Mouse (Mus musculus): ENCODE measurements around the gene Plagl1.

DNA sequence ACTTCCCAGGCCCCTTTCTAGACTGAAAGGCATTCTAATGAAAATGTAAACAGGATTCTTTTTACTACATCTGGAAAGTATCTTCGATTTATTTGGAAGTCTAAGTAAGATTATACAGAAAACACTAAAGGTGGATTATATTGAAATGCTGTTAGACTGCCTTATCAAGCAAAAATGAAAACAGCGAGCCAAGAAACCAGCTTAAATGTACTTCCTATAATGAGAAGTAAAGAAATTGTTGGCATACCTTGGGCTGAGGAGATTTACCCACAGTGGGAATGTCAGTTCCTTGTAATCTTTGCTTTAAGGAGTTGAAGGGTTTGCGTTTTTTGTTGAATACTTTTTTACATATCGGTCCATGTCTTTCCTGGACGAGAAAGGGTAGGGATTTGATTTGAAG is 108.2 kb downstream of the Plagl1 start:
- TF ChIP-seq CTCF (IDR thresholded peaks at IDR 0.05; ENCODE audit: extremely low read depth, insufficient read depth, insufficient read length, insufficient replicate concordance), result no peak
- no peak for TF ChIP-seq POLR2A (IDR thresholded peaks at IDR 0.05; ENCODE audit: low read depth, low read length)

Data from spleen, adult 2 months (tissue).